Mouse (Mus musculus) Patski (cell line): ENCODE measurements around the gene Pkd1l3. TPM values are rescaled to one million over a fixed set of nuclear protein-coding genes. Genes with fewer than 3 reads are reported as not detected.

Source experiments
- ATAC-seq: fragments of 100-300 bp; one replicate; pipeline ENCODE4 v1.8.0; 2021
- CTCF ChIA-PET: fragments of 350-600 bp; sonication (Branson Sonifier 250); formaldehyde crosslinking; loops from one replicate; lab custom pipeline; 2022; ENCODE audit warnings: inconsistent platforms; lab: Charles Lee
- POLR2A ChIA-PET: fragments of 350-600 bp; sonication (Branson Sonifier 250); formaldehyde crosslinking; loops from one replicate; lab custom pipeline; 2022; ENCODE audit warnings: antibody characterized with exemption, inconsistent platforms; lab: Charles Lee
- DNase-seq: peaks from one replicate; pipeline ENCODE4 v3.0.0-alpha.2; 2011; ENCODE audit warnings: low read depth, low spot score
- H3K27me3 ChIP-seq: fragments of 371-371 bp; one replicate; pipeline ENCODE4 v1.5.1; 2021
- CTCF ChIP-seq: fragments of 100-300 bp; IDR thresholded peaks from one replicate; pipeline ENCODE4 v1.5.1; 2021
- in situ Hi-C: fragments of 300-500 bp; cut with MboI; formaldehyde crosslinking; loops from 3 replicates; pipeline ENCODE4 v1.11.1; 2018; ENCODE audit warnings: low pct_unique_long_range_greater_than_20kb, mixed read lengths
- polyA plus RNA-seq: library from polyadenylated mRNA; unstranded; gene quantifications from one replicate; pipeline ENCODE4 v1.2.3, GENCODE M21; 2021

Gene Pkd1l3
- polyA plus RNA-seq, 1 experiment from 2014 or later: 0.45 TPM

DNA sequence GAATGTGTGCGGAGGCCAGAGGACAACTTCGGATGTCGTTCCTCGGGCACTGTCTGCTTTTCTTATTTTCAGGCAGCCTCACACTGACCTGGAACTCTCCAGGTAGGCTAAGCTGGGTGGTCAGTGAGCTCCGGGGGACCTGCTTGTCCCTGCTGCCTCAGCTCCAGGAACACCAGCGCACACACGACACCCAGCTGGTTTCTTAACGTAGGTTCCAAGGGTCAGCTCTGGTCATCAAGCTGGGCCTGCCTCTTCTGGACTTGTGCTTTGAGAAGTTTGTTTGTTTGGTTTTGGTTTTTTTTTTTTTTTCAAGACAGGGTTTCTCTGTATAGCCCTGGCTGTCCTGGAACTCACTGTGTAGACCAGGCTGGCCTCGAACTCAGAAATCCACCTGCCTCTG lies 23.4 kb upstream of the Pkd1l3 start:
- ChIA-PET POLR2A (no interaction called here), CTCF (interaction anchor here (1.0 kb wide), 1 partner anchor 16 kb away, joined by 3 read pairs; no protein-coding TSS in a partner anchor)
- no peaks in the 10 kb centered on the region for H3K27me3 ChIP-seq
- no peak for ATAC-seq
- no peak for TF ChIP-seq CTCF
- DNase-seq: no peak
- in situ Hi-C loops: no loop called here

DNA sequence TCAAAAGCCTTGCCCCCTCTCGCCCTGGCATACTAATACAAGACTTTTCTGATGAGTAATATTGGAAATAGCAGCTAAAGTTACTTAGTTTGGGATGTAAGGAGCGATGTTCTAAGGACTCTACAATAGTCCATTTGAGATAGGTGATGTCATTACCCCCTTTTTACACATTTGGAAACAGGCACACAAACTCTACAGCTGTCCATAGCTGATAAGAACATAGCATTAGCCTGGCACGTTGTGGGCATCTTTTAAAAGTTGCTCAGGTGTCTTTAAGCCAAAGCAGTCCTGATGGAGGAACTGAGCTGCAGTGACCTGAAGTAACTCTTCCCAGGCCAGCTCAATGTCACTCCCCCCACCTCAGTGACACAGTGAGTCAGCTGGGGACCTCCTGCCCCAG lies 22.9 kb upstream of the Pkd1l3 start:
- POLR2A ChIA-PET: no interaction called here
- CTCF ChIA-PET: interaction anchor here (1.0 kb wide), 1 partner anchor 15 kb away, joined by 3 read pairs; no protein-coding TSS in a partner anchor
- TF ChIP-seq CTCF: no peak
- in situ Hi-C loops: no loop called here
- ATAC-seq (no peak), DNase-seq (no peak)
- H3K27me3 ChIP-seq: no peaks in the 10 kb centered on the region

GRCm38 (mm10) chr8:109592164-109592563 lies 22.2 kb upstream of the Pkd1l3 start:
- H3K27me3 ChIP-seq: no peaks in the 10 kb centered on the region
- ATAC-seq (no peak), DNase-seq (no peak)
- no peak for TF ChIP-seq CTCF
- POLR2A ChIA-PET: no interaction called here
- CTCF ChIA-PET: interaction anchor here (2.5 kb wide), 1 partner anchor 15 kb away, joined by 10 read pairs; no protein-coding TSS in a partner anchor
- in situ Hi-C loops: no loop called here

- ATAC-seq (no peak), DNase-seq (no peak)
- TF ChIP-seq CTCF: peak; percentile 79
- no peaks in the 10 kb centered on the region for H3K27me3 ChIP-seq
- ChIA-PET CTCF (interaction anchor here (0.8 to 2.5 kb wide), 5 partner anchors 8 to 57 kb away, joined by 3 to 10 read pairs (median 4); no protein-coding TSS in a partner anchor), POLR2A (no interaction called here)
- in situ Hi-C loops: no loop called here
Measured at GRCm38 (mm10) chr8:109593117-109593788, 21.1 kb upstream of the Pkd1l3 start.

- no peaks in the 10 kb centered on the region for H3K27me3 ChIP-seq
- ATAC-seq (peak; percentile 65), DNase-seq (no peak)
- peak; percentile 92 for TF ChIP-seq CTCF
- POLR2A ChIA-PET: no interaction called here
- in situ Hi-C loops: no loop called here
- CTCF ChIA-PET: interaction anchor here (1.0 to 2.9 kb wide), 3 partner anchors 8 to 25 kb away, joined by 3 to 19 read pairs (median 4); no protein-coding TSS in a partner anchor
Measured at GRCm38 (mm10) chr8:109595854-109596253, 18.5 kb upstream of the Pkd1l3 start.

GRCm38 (mm10) chr8:109606725-109607124 lies 7.6 kb upstream of the Pkd1l3 start:
- no peak for TF ChIP-seq CTCF
- CTCF ChIA-PET: interaction anchor here (0.7 to 3.3 kb wide), 5 partner anchors 10 to 61 kb away, joined by 3 to 19 read pairs (median 3); no protein-coding TSS in a partner anchor
- DNase-seq: no peak
- no peaks in the 10 kb centered on the region for H3K27me3 ChIP-seq
- in situ Hi-C loops: no loop called here
- ATAC-seq: no peak
- POLR2A ChIA-PET: no interaction called here

DNA sequence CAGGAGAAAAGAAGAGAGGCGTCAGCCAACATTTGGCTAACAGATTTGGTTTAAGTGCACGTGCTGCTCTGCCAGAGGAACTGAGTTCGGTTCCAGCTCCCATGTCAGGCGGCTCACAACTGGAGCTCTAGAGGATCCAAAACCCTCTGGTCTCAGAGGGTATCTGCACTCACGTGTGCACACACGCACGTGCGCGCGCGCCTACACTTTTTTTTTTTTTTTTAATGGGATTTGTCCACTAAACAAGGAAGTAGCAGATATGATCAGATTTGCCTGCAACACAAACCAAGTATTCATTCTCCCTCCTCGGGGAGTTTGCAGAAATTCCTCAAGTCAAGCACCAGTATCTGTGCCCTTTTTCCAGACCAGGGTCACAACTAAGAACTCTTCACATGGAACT lies 6.7 kb upstream of the Pkd1l3 start:
- DNase-seq (no peak), ATAC-seq (no peak)
- H3K27me3 ChIP-seq: no peaks in the 10 kb centered on the region
- CTCF ChIA-PET: interaction anchor here (1.0 to 3.3 kb wide), 3 partner anchors 11 to 20 kb away, joined by 3 to 19 read pairs (median 10); no protein-coding TSS in a partner anchor
- in situ Hi-C loops: no loop called here
- POLR2A ChIA-PET: interaction anchor here (1.3 kb wide), 1 partner anchor 84 kb away, joined by 3 read pairs; no protein-coding TSS in a partner anchor
- no peak for TF ChIP-seq CTCF

DNA sequence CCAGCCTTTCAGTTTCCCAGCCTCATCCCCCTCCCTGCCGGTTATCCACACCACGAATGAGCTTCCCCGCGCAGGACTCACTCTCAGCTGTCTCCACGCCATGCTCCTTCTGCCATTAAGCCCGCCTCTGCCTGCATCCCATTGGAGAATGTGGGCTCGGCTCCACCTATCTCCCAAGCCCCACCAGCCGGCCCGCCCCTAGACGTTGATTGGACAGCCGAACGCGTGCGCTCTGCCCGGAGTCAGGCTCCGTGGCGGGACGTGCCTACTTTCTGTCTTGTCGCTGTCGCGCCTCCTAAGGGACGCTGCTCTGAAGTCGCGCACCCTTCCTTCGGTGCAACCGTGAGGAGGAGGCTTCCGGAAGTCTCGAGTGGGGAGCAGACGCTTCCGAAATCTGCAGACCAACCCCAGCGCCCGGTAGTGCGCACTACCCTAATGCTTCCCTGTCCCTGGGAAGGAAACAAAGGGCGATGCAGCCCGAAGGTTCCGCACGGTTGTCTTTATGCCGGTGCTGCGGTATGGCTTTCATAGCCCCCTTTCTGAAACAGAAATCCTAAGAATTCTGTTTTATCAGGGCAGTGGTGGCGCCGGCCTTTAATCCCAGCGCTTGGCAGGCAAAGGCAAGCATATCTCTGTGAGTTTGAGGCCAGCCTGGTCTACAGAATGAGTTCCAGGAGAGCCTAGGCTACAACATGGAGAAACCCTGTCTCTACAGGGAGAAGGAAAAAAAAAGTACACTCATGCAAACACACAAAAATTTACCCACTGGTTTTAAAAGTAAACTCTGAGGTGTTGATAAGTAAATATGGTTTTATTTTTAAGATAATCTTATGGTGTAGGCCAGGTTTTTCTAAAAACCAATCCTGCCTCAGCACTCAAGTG lies 5.8 kb upstream of the Pkd1l3 start, which contains the start of gene Dhodh:
Gene Dhodh, minus strand, starts transcription at position 403 of the 882 bp plus-strand sequence.
- peak; percentile 99 for ATAC-seq
- ChIA-PET POLR2A (interaction anchor here (0.6 to 1.3 kb wide), 3 partner anchors 41 to 84 kb away, joined by 3 to 4 read pairs (median 4); no protein-coding TSS in a partner anchor), CTCF (interaction anchor here (2.9 to 3.3 kb wide), 2 partner anchors 12 to 15 kb away, joined by 10 to 19 read pairs; no protein-coding TSS in a partner anchor)
- no peak for TF ChIP-seq CTCF
- in situ Hi-C loops: no loop called here
- H3K27me3 ChIP-seq: peaks cover 4% of the 10 kb centered on the region
- peak; percentile 61 for DNase-seq

DNA sequence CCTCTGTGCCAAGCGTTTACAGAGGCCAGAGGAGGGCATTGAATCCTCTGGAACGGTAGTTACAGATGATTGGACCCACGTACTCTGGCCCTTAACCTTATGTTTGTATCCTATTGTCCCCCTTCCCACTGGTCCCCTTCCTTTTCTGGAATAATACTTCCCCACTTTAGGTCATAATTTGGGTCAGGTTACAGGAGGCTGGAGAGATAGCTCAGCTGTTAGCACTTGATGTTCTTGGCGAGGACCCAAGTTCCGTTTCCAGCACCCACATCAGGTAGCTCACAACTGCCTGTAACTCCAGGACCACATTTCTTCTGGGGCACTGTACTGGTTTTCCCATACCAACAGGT lies 5.2 kb upstream of the Pkd1l3 start:
- CTCF ChIA-PET: no interaction called here
- POLR2A ChIA-PET: interaction anchor here (0.6 kb wide), 1 partner anchor 46 kb away, joined by 4 read pairs; no protein-coding TSS in a partner anchor
- ATAC-seq (no peak), DNase-seq (no peak)
- TF ChIP-seq CTCF: no peak
- in situ Hi-C loops: no loop called here
- peaks cover 4% of the 10 kb centered on the region for H3K27me3 ChIP-seq

GRCm38 (mm10) chr8:109615569-109615968 lies 1.3 kb downstream of the Pkd1l3 start:
- POLR2A ChIA-PET: no interaction called here

More at GRCm38 (mm10) chr8:109615569-109615968, 1.3 kb downstream of the Pkd1l3 start:
- no peak for TF ChIP-seq CTCF
- in situ Hi-C loops: no loop called here
- CTCF ChIA-PET: no interaction called here
- H3K27me3 ChIP-seq: peaks cover 4% of the 10 kb centered on the region
- DNase-seq: no peak
- no peak for ATAC-seq
